Mouse (Mus musculus): ENCODE results near the gene Comp.

DNA sequence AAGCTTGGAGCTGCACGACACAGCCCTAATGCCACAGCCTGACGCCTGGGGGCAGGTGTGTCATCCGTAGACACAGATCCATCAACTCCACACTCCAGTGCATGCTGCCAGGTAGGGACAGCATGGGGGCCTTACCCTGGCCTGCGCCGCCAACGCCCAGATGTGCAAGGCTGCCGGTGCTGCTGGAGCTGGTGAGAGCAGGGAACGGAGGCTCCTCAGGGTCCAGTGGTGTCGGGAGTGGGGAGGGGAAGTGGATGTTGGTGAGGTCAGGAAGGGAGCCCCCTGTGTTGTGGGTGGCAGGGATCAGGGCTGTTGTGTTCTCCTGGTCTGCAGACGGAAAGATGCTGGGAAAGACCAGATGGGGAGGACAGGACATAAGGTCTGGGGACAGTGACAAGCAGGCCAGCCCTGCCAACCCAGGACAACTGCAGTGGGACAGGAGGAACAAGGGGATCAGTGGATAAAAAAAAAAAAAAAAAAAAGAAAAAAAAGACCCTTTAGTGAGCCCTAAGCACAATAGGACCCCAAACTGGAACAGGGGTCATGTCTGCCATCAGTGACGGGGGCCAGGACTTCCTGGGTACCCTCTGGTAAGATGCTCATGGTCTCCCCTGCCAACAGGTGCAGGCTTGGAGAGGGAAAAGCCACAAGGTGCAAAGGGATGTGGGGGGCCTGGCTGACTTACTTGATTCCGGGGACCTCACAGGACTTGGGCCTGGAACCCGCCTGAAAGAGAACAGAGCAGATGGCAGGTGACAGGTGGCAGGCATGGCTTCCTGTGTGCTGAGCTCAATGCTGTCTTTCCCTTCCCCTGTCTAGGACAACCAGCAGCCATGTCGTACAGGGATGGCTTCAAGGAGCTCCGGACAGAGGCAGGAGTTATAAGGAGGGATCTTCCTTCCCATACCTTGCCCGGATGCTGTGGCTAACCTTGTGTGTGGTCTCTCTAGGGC lies 24.5 kb downstream of the Comp start:
- TF ChIP-seq CTCF (IDR thresholded peaks at IDR 0.05; ENCODE audit: low read depth, low read length) (no peak), POLR2A (IDR thresholded peaks at IDR 0.05; ENCODE audit: extremely low read depth, insufficient read depth, low read length) (no peak)

All from liver, adult 2 months (tissue).